Mouse (Mus musculus): ENCODE measurements at regions not wholly inside any gene's neighbourhood (a gene's known extent, or its start where the extent isn't known, plus 50 kb on each side); places are given as distances from the start of the nearest gene placed in this dataset.

DNA sequence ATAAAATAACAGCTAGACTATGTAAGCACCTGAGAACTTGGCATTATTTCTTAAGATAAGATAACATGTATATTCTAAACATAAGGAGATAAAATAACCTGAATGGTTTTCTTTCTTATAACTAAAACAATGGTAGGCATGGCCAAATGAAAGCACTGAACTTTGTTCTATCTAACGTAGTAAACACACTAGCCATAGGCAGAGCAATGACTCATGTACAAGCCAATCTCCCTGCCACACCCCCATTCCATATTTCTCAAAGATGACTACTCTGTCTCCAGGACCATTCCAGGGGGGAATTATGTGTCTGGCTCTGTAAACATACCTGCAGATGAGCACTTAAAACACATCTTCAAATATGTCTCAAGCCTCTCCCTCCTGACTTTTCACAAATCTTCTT lies 80.6 kb upstream of the Slc7a11 start:
- DNase-seq (ENCODE audit: low spot score), result no peak

DNA sequence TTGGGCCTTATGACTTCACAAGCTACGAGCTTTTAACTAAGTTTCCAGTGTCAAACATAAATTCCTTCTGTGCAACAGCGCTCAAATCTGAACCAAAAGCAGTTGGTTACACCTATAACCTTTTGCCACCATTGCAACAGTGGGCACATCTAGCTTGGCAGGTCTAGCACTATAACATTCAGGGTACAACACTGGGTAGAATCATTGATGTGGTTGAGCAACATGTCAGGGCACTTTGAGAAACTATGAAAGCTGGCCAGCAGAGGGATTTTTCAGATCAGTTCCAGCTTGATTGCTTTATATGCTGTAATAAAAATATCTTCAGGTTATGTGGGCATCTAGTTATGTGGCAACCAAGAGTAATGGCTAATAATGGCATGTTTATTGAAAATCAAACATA lies 63.8 kb upstream of the Slc7a11 start:
- DNase-seq (ENCODE audit: low spot score), result no peak

Measured in layer of hippocampus, adult 11-12 months (tissue).